Mouse (Mus musculus): ENCODE data around the gene Lsm6. TPM values are rescaled to one million over a fixed set of nuclear protein-coding genes. Genes with fewer than 3 reads are reported as not detected.

Lsm6 gene
- polyA plus RNA-seq, 1 experiment from 2014 or later: 311 TPM

Other genes with a start within 250 kb of the Lsm6 start
- gene Zfp827, start 207.3 kb upstream of the Lsm6 start, polyA plus RNA-seq (2014; fragmentation: Nextera tagmentation; extraction: Ambion mirVana): 11.8 and 12.3 TPM in 2 replicates

Data from embryonic facial prominence, embryonic 14.5 days (tissue).